Mouse (Mus musculus) brain, embryonic 14.5 days (tissue): ENCODE data around the gene Rrp15.

Experiments used
- CTCF ChIP-seq: fragments of 200-500 bp; IDR thresholded peaks from 2 replicates; pipeline ENCODE4 v1.5.1; 2012; ENCODE audit warnings: inconsistent platforms, mild to moderate bottlenecking, moderate library complexity, borderline replicate concordance; ENCODE audit not compliant: insufficient read depth, insufficient read length; ENCODE audit errors: extremely low read depth
- POLR2A ChIP-seq: fragments of 200-500 bp; IDR thresholded peaks from 2 replicates; pipeline ENCODE4 v1.6.1; 2012; ENCODE audit warnings: mild to moderate bottlenecking, inconsistent platforms, borderline replicate concordance; ENCODE audit not compliant: poor library complexity, insufficient read depth, insufficient read length, severe bottlenecking; ENCODE audit errors: extremely low read depth

GRCm38 (mm10) chr1:186785359-186785758, 36.2 kb upstream of the Rrp15 start:
- TF ChIP-seq POLR2A (no peak), CTCF (no peak)
